Mouse (Mus musculus) midbrain, embryonic 12.5 days (tissue): ENCODE measurements at regions not wholly inside any gene's neighbourhood (a gene's known extent, or its start where the extent isn't known, plus 50 kb on each side); places are given as distances from the start of the nearest gene placed in this dataset.

Source experiments
- ATAC-seq: fragments of 200-750 bp; cut with Nextera tagmentation; 2 replicates; pipeline ENCODE4 v1.8.0; 2017; ENCODE audit warnings: low read depth, moderate TSS enrichment, moderate library complexity; ENCODE audit not compliant: low FRiP score
- H3K27ac ChIP-seq: fragments of 300-500 bp; sonication (generic); replicated peaks from 2 replicates; pipeline ENCODE4 v1.5.1; 2016; ENCODE audit warnings: mild to moderate bottlenecking
- H3K27me3 ChIP-seq: fragments of 300-500 bp; sonication (generic); 2 replicates; pipeline ENCODE4 v1.6.1; 2016; ENCODE audit warnings: mild to moderate bottlenecking
- H3K36me3 ChIP-seq: fragments of 300-500 bp; sonication (generic); 2 replicates; pipeline ENCODE4 v1.6.1; 2016
- H3K4me1 ChIP-seq: fragments of 300-500 bp; sonication (generic); 2 replicates; pipeline ENCODE4 v1.6.1; 2016
- H3K4me2 ChIP-seq: fragments of 300-500 bp; sonication (generic); replicated peaks from 2 replicates; pipeline ENCODE4 v1.6.1; 2016; ENCODE audit warnings: mild to moderate bottlenecking, moderate library complexity
- H3K4me3 ChIP-seq: fragments of 300-500 bp; sonication (generic); 2 replicates; pipeline ENCODE4 v1.5.1; 2016; ENCODE audit warnings: mild to moderate bottlenecking
- H3K9ac ChIP-seq: fragments of 300-500 bp; sonication (generic); replicated peaks from 2 replicates; pipeline ENCODE4 v1.6.1; 2016; ENCODE audit warnings: mild to moderate bottlenecking, moderate library complexity
- H3K9me3 ChIP-seq: fragments of 300-500 bp; sonication (generic); 2 replicates; pipeline ENCODE4 v1.6.1; 2016; ENCODE audit warnings: mild to moderate bottlenecking
- WGBS: fragments of 180-500 bp; shearing (Covaris S2); methylation state at CpG from one replicate; pipeline ENCODE4 v1.1.7; 2016; 5-methylcytosine and 5-hydroxymethylcytosine counted together

DNA sequence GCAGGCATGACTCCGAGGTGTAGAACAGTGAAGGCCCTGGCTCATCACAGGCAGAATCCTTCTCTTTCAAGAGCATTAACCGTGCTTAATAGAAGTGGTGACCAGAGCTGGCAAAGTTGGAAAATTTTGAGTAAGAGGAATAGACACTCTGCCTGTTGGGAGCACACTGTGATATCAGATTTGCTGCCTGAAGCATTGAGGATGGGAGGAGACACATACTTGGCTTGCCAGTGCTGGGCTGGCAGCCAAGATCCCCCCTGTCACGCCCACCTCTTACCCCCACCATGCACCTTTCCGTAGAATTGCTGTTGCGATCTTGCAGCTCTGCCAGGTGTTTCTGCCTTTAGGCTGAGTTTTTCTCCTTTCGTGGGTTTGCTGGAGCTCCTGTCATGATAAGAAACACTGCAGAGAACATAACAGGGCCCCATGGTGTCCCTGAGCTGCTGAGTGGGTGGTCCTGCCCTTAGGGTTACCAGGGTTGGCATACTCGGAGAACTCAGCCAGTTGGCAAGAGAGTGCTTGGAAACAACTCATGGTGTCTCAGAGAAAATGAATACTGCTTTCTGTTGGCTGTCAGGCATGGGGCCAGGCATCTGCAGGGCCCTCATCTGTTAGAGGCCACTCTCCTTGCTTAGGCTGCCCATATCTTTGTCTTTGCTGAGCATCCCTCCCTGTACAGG is 286.1 kb downstream of the Glrx3 start:
- WGBS: 84% methylated on average over 7 of the region's 7 CpGs

GRCm38 (mm10) chr7:137726031-137726430 is 288.6 kb downstream of the Glrx3 start:
- no peaks in the 10 kb centered on the region for H3K9me3 ChIP-seq

More for the DNA sequence above, 286.1 kb downstream of the Glrx3 start:
- Histone ChIP-seq H3K27ac (no peak overlapping the region), H3K36me3 (no peaks in the 10 kb centered on the region), H3K9ac (no peak overlapping the region), H3K4me3 (no peak overlapping the region), H3K9me3 (no peaks in the 10 kb centered on the region), H3K4me2 (no peak overlapping the region), H3K27me3 (no peaks in the 10 kb centered on the region), H3K4me1 (0 out of 2 replicates have a peak, but pooled peaks cover 8% of the 10 kb centered on the region)
- no peak for ATAC-seq

DNA sequence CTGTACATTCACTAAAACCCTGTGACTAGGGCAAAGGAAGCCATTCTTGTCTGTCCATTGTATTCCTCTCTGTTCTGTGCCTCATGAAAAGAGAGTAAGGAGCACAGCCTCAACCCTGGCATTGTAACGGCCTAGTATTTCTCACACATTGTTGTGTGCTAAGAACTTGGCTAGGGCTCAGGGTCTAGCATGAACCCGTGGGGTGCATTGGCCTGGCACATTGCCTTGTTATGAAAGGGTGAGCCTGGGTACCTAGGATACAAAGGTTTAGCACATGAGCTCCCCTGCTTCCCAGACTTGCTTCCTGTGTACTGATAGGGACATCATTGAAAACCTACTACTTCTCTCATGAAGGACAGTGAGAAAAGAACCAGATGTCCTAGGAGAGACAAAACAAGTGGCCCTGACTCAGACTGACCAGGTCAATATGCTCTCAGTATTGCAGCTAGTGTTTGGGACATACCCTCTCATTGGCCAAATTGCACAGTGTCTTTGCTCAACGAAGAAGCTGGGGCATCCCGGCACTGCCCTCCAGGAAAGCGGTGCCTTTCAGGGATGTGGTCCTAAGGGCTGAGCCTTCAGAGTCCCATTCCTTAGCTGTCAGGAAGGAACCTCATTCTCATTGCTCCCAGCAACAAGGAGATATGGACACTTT is 298.6 kb downstream of the Glrx3 start:
- Histone ChIP-seq H3K9ac (no peak overlapping the region), H3K4me2 (no peak overlapping the region), H3K36me3 (no peaks in the 10 kb centered on the region), H3K4me1 (no peaks in the 10 kb centered on the region), H3K27ac (no peak overlapping the region), H3K4me3 (no peak overlapping the region), H3K9me3 (no peaks in the 10 kb centered on the region), H3K27me3 (no peaks in the 10 kb centered on the region)
- ATAC-seq: no peak
- 88% methylated on average over 5 of the region's 5 CpGs for WGBS

More at GRCm38 (mm10) chr7:137726031-137726430, 288.6 kb downstream of the Glrx3 start:
- Histone ChIP-seq H3K27ac (no peak overlapping the region), H3K36me3 (no peaks in the 10 kb centered on the region), H3K4me1 (0 out of 2 replicates have a peak, but pooled peaks cover 8% of the 10 kb centered on the region), H3K4me2 (no peak overlapping the region), H3K9ac (no peak overlapping the region), H3K4me3 (no peak overlapping the region), H3K27me3 (no peaks in the 10 kb centered on the region)
- ATAC-seq: no peak
- WGBS: 83% methylated on average over 7 of the region's 7 CpGs

DNA sequence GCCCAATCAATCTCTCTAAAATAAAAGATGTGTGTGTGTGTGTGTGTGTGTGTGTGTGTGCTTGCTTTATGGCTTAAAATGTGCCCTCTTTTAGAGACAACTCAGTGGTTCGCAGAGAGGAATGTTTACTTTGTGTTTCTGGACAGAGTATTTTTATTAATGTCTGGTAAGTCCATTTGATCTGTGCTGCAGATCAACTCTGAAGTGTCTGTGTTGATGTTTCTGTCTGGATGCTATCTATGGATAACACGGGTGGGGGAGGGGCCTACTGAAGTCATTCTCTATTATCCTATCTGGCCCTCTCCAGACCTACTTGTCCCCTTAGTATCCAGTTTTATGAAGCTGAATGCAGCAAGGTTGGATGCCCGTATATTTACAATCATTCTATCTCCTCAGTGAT is 304.3 kb downstream of the Glrx3 start:
- H3K4me1 ChIP-seq: no peaks in the 10 kb centered on the region
- no peak overlapping the region for H3K27ac ChIP-seq
- H3K36me3 ChIP-seq: no peaks in the 10 kb centered on the region
- no peak for ATAC-seq
- no peaks in the 10 kb centered on the region for H3K27me3 ChIP-seq
- 82% methylated on average over 3 of the region's 3 CpGs for WGBS
- H3K9ac ChIP-seq: no peak overlapping the region
- H3K4me2 ChIP-seq: no peak overlapping the region
- H3K4me3 ChIP-seq: no peak overlapping the region
- no peaks in the 10 kb centered on the region for H3K9me3 ChIP-seq

DNA sequence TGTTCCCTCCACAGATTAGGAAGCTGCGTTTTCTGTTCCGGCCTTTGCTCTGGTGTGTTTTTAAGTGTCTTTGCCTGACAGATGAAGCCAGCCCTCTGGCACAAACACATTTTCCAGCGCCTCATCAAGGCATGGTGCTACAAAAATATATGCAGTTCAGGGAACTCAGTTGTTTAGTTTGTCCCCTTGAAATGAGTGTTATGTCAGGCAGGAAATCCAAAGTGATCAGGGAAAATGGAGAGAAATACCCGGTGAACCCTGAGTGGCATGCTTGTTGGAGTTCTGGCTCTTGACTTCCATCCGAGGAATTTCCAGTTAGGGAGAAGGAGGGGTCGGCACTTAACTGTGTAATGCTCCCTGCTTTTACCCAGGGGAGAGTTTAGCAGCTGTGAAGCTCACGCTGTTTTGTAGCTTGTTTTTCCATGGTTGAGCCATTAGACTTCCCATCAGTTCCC is 304.9 kb downstream of the Glrx3 start:
- no peak for ATAC-seq
- WGBS: 69% methylated on average over 7 of the region's 7 CpGs
- Histone ChIP-seq H3K4me1 (no peaks in the 10 kb centered on the region), H3K9ac (no peak overlapping the region), H3K4me3 (no peak overlapping the region), H3K27me3 (no peaks in the 10 kb centered on the region), H3K9me3 (no peaks in the 10 kb centered on the region), H3K27ac (no peak overlapping the region), H3K36me3 (no peaks in the 10 kb centered on the region), H3K4me2 (no peak overlapping the region)

GRCm38 (mm10) chr7:137745575-137745974 is 308.2 kb downstream of the Glrx3 start:
- ATAC-seq: no peak
- 92% methylated on average over 1 of the region's 1 CpGs for WGBS
- Histone ChIP-seq H3K27me3 (no peaks in the 10 kb centered on the region), H3K4me3 (no peak overlapping the region), H3K9me3 (no peaks in the 10 kb centered on the region), H3K4me2 (no peak overlapping the region), H3K27ac (no peak overlapping the region), H3K4me1 (no peaks in the 10 kb centered on the region), H3K36me3 (no peaks in the 10 kb centered on the region), H3K9ac (no peak overlapping the region)

GRCm38 (mm10) chr7:137745991-137746390 is 308.6 kb downstream of the Glrx3 start:
- Histone ChIP-seq H3K36me3 (no peaks in the 10 kb centered on the region), H3K4me1 (no peaks in the 10 kb centered on the region), H3K9ac (no peak overlapping the region), H3K4me3 (no peak overlapping the region), H3K4me2 (no peak overlapping the region), H3K27me3 (no peaks in the 10 kb centered on the region), H3K9me3 (no peaks in the 10 kb centered on the region), H3K27ac (no peak overlapping the region)
- 82% methylated on average over 3 of the region's 3 CpGs for WGBS
- no peak for ATAC-seq

DNA sequence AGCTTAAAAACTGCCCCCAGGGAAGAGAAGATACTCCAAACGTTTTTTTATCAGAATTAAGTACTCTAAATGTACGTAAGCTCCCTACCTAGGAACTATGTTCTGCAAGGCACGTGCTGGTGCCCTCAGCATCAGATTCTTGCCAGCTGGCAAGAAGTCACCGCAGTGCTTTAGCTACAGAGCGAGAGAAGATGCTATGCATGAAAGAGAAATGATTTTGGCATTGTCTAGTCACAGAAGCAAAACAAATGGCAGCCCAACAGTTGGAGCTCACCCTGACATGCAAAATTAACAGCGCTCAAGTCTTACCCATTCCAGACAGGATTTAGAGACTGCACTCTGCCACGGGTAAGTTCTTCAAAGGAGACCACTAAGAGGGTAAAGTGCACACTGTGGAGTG is 311.5 kb downstream of the Glrx3 start:
- Histone ChIP-seq H3K27ac (no peak overlapping the region), H3K4me3 (no peak overlapping the region), H3K27me3 (no peaks in the 10 kb centered on the region), H3K9me3 (no peaks in the 10 kb centered on the region), H3K9ac (no peak overlapping the region), H3K36me3 (no peaks in the 10 kb centered on the region), H3K4me2 (no peak overlapping the region), H3K4me1 (no peaks in the 10 kb centered on the region)
- WGBS: 74% methylated on average over 7 of the region's 7 CpGs
- no peak for ATAC-seq

DNA sequence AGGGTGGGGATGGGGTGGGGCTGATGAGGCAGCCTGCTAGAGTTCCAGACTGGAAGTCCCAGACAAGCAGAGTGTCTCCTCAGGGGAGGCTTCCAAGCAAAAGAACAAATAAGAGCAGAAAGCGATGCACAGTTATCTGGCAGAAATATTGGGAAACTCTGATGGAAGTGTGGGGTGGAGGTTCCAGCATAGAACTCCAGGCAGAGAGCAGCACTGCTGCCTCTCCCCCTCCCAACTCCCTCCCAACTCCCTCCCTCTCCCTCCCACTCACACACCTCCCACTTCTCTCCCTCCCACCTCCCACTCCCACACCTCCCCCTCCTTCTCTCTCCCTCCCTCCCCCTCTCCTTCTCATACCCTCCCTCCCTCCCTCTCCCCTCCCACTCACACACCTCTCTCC is 313.3 kb downstream of the Glrx3 start:
- Histone ChIP-seq H3K4me2 (no peak overlapping the region), H3K4me1 (no peaks in the 10 kb centered on the region), H3K27me3 (no peaks in the 10 kb centered on the region), H3K36me3 (no peaks in the 10 kb centered on the region), H3K9ac (no peak overlapping the region), H3K4me3 (no peak overlapping the region), H3K27ac (no peak overlapping the region), H3K9me3 (no peaks in the 10 kb centered on the region)
- WGBS: 89% methylated on average over 1 of the region's 1 CpGs
- no peak for ATAC-seq

- H3K27ac ChIP-seq: no peak overlapping the region
- no peaks in the 10 kb centered on the region for H3K9me3 ChIP-seq
- WGBS: 53% methylated on average over 4 of the region's 4 CpGs
- no peak overlapping the region for H3K4me3 ChIP-seq
- H3K4me2 ChIP-seq: no peak overlapping the region
- no peak overlapping the region for H3K9ac ChIP-seq
- H3K36me3 ChIP-seq: no peaks in the 10 kb centered on the region
- no peaks in the 10 kb centered on the region for H3K27me3 ChIP-seq
- no peak for ATAC-seq
- H3K4me1 ChIP-seq: no peaks in the 10 kb centered on the region
Measured at GRCm38 (mm10) chr7:137751151-137751859, 313.9 kb downstream of the Glrx3 start.

DNA sequence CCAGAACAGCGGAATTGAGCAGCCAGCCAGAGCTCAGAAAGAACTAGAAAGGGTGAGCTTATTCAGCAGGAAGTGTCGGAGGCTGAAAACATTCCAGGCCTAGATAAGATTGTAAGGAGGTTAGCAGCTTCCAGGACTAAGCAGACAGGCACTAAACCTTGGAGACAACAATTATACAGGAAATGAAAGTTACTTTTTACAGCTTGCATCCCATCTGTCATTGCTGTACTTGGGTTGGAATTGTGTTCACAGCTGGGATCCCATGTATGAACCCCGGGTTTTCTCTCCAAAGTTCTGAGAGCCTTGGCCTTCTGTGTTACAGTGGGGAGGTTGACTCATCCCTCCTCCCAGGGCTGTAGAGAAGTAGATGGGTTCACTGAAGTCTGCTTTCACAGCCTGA is 328.5 kb downstream of the Glrx3 start:
- no peaks in the 10 kb centered on the region for H3K9me3 ChIP-seq
- no peak for ATAC-seq
- no peak overlapping the region for H3K4me3 ChIP-seq
- H3K36me3 ChIP-seq: no peaks in the 10 kb centered on the region
- H3K27me3 ChIP-seq: no peaks in the 10 kb centered on the region
- H3K4me2 ChIP-seq: no peak overlapping the region
- no peak overlapping the region for H3K9ac ChIP-seq
- 90% methylated on average over 3 of the region's 3 CpGs for WGBS
- no peak overlapping the region for H3K27ac ChIP-seq
- no peaks in the 10 kb centered on the region for H3K4me1 ChIP-seq

DNA sequence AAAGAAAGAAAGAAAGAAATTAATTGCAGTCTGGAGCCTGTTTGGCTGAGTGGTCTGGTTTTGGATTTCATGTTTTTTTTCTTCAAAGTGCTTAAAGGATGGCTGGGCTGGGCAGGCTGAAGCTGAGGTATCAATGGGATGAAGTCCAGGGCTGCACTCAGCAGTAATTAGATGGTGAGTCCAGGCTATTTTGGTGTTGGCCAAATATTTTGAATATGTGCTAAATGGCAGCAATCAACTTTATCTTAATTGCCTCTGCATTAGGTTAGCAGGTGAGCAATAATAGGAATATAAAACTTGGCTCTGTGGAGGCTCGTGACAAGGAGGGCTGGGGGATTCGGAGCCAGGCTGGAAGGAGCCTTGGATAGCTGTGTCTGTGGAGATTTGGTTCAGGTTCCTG is 329.3 kb downstream of the Glrx3 start:
- no peak overlapping the region for H3K4me3 ChIP-seq
- H3K9me3 ChIP-seq: no peaks in the 10 kb centered on the region
- H3K4me1 ChIP-seq: no peaks in the 10 kb centered on the region
- ATAC-seq: no peak
- no peaks in the 10 kb centered on the region for H3K36me3 ChIP-seq
- 95% methylated on average over 2 of the region's 2 CpGs for WGBS
- H3K27ac ChIP-seq: no peak overlapping the region
- H3K4me2 ChIP-seq: no peak overlapping the region
- no peaks in the 10 kb centered on the region for H3K27me3 ChIP-seq
- no peak overlapping the region for H3K9ac ChIP-seq
